ENCODE assay signal across 9 mouse cellular contexts in genomic region chr9:63133659-63134058, GRCm38 (mm10). TPM values are rescaled to one million over a fixed set of nuclear protein-coding genes. Genes with fewer than 3 reads are reported as not detected.
A peak's percentile ranks its signal among the peaks of the same experiment; 100 is the strongest.
DNase-seq lines count a peak whose midpoint lies in the region; ATAC-seq and TF ChIP-seq lines count a peak whose summit lies in the region.
"Had no signal": no experiment of that assay in that cellular context is flagged by ENCODE, and none has a peak within 500 bp of the region (broad histone marks: within the 10 kb centered on the region; RNA-seq: fewer than 3 reads in every experiment).

No protein-coding gene starts in this region.

- 7% methylated on average over 6 of the region's 6 CpGs for WGBS in lung, adult 2 months
- 13% methylated on average over 6 of the region's 6 CpGs for WGBS in embryonic facial prominence, embryonic 14.5 days
- WGBS in intestine, postnatal 0 days = 8% methylated on average over 6 of the region's 6 CpGs
- WGBS in neural tube, embryonic 14.5 days = 15% methylated on average over 6 of the region's 6 CpGs

- no peak for TF ChIP-seq POLR2A in lung, adult 2 months (IDR thresholded peaks at IDR 0.05; ENCODE audit: borderline replicate concordance, extremely low read depth, low read depth, low read length)

- H3K36me3 ChIP-seq in embryonic facial prominence, embryonic 14.5 days (ENCODE audit: control insufficient read depth, insufficient read depth, low read length) = no peaks in the 10 kb centered on the region
- H3K36me3 ChIP-seq in intestine, postnatal 0 days (ENCODE audit: control insufficient read depth, insufficient read depth) = no peaks in the 10 kb centered on the region
- H3K36me3 ChIP-seq in neural tube, embryonic 14.5 days (ENCODE audit: control insufficient read depth, insufficient read depth, low read length) = no peaks in the 10 kb centered on the region

- peak overlapping the region; percentile 63 for H3K4me2 ChIP-seq in embryonic facial prominence, embryonic 14.5 days (ENCODE audit: low read depth, low read length)
- peak overlapping the region; percentile 84 for H3K4me2 ChIP-seq in intestine, postnatal 0 days (replicated peaks; ENCODE audit: low read depth)
- H3K4me2 ChIP-seq in neural tube, embryonic 14.5 days (ENCODE audit: low read depth, low read length) = peak overlapping the region; percentile 78

- H3K4me1 ChIP-seq in lung, adult 2 months (ENCODE audit: control insufficient read depth, insufficient read depth, low read length) = peaks cover 9% of the 10 kb centered on the region; the same call in 1 of the 2 replicates
- H3K4me1 ChIP-seq in embryonic facial prominence, embryonic 14.5 days (ENCODE audit: control insufficient read depth, insufficient read depth, low read length) = peaks cover 4% of the 10 kb centered on the region; the same call in 1 of the 2 replicates
- no peaks in the 10 kb centered on the region for H3K4me1 ChIP-seq in intestine, postnatal 0 days (replicated peaks; ENCODE audit: control insufficient read depth, insufficient read depth, low read length)
- H3K4me1 ChIP-seq in neural tube, embryonic 14.5 days (ENCODE audit: control insufficient read depth, insufficient read depth, low read length) = peaks cover 22% of the 10 kb centered on the region

- no peak for ATAC-seq in embryonic facial prominence, embryonic 14.5 days (ENCODE audit: low read depth)
- no peak for ATAC-seq in intestine, postnatal 0 days
- ATAC-seq in neural tube, embryonic 14.5 days (ENCODE audit: low read depth) = no peak

- no peak for DNase-seq in lung, adult 2 months
- no peak for DNase-seq in lung, postnatal 25 days (ENCODE audit: low spot score)
- DNase-seq in embryonic facial prominence, embryonic 14.5 days (ENCODE audit: low spot score) = no peak
- no peak for DNase-seq in right cerebral cortex, postnatal 36 days (ENCODE audit: low spot score in 2 of 2)
- no peak for DNase-seq in thymus, postnatal 14 days
- no peak for DNase-seq in urinary bladder, postnatal 25 days (ENCODE audit: low spot score)
- DNase-seq: right cerebral cortex, postnatal 4 days had no signal

- H3K9ac ChIP-seq in embryonic facial prominence, embryonic 14.5 days (ENCODE audit: low read depth, low read length) = peak overlapping the region; percentile 5; the same call in 1 of the 2 replicates
- H3K9ac ChIP-seq in intestine, postnatal 0 days (ENCODE audit: low read depth, low read length) = 0 out of 2 replicates have a peak overlapping the region, but pooled peaks have one; percentile 34
- peak overlapping the region; percentile 46; the same call in 1 of the 2 replicates for H3K9ac ChIP-seq in neural tube, embryonic 14.5 days (replicated peaks; ENCODE audit: low read depth, low read length)

- no peak for TF ChIP-seq CTCF in lung, adult 2 months (IDR thresholded peaks at IDR 0.05; ENCODE audit: insufficient read depth, low read length)
- TF ChIP-seq CTCF in intestine, postnatal 0 days (IDR thresholded peaks at IDR 0.05; ENCODE audit: low read depth) = no peak

- no peak overlapping the region for H3K27ac ChIP-seq in embryonic facial prominence, embryonic 14.5 days (replicated peaks; ENCODE audit: low read depth, low read length)
- H3K27ac ChIP-seq in intestine, postnatal 0 days (ENCODE audit: low read depth, low read length) = no peak overlapping the region
- H3K27ac ChIP-seq in neural tube, embryonic 14.5 days (ENCODE audit: low read depth, low read length) = no peak overlapping the region

- peaks cover 55% of the 10 kb centered on the region for H3K27me3 ChIP-seq in embryonic facial prominence, embryonic 14.5 days (replicated peaks; ENCODE audit: control insufficient read depth, insufficient read depth, low read length)
- peaks cover 49% of the 10 kb centered on the region for H3K27me3 ChIP-seq in intestine, postnatal 0 days (replicated peaks; ENCODE audit: control insufficient read depth, insufficient read depth, low read length)
- peaks cover 12% of the 10 kb centered on the region for H3K27me3 ChIP-seq in neural tube, embryonic 14.5 days (ENCODE audit: control insufficient read depth, insufficient read depth, low read length)

- H3K9me3 ChIP-seq in embryonic facial prominence, embryonic 14.5 days (ENCODE audit: control insufficient read depth, low read length) = no peaks in the 10 kb centered on the region
- no peaks in the 10 kb centered on the region for H3K9me3 ChIP-seq in intestine, postnatal 0 days (ENCODE audit: control insufficient read depth)
- no peaks in the 10 kb centered on the region for H3K9me3 ChIP-seq in neural tube, embryonic 14.5 days (ENCODE audit: control insufficient read depth, low read length)

- peak overlapping the region; percentile 57 for H3K4me3 ChIP-seq in lung, adult 2 months (replicated peaks; ENCODE audit: extremely low read depth, low read depth, low read length)
- peak overlapping the region; percentile 64 for H3K4me3 ChIP-seq in embryonic facial prominence, embryonic 14.5 days (ENCODE audit: low read depth, low read length)
- H3K4me3 ChIP-seq in intestine, postnatal 0 days (ENCODE audit: low read depth, low read length) = peak overlapping the region; percentile 62
- peak overlapping the region; percentile 54 for H3K4me3 ChIP-seq in neural tube, embryonic 14.5 days (ENCODE audit: low read depth, low read length)

RNA-seq across cellular contexts. Expression of gene Skor1, which starts 15.1 kb away (rescaled TPM):
- polyA plus RNA-seq in lung, adult 2 months (2012; rRNA removed) = 0.02 and 0.07 TPM in 2 replicates
- polyA plus RNA-seq in embryonic facial prominence, embryonic 14.5 days (2014; fragmentation: Nextera tagmentation; extraction: Ambion mirVana) = 0.04 TPM in 1 of 2 replicates, not detected in the other
- not detected in 2 replicates for polyA plus RNA-seq in intestine, postnatal 0 days (2015; fragmentation: Nextera tagmentation; extraction: Ambion mirVana)
- polyA plus RNA-seq in neural tube, embryonic 14.5 days (2014; fragmentation: Nextera tagmentation; extraction: Ambion mirVana) = 22.7 and 23.2 TPM in 2 replicates

Comparison
In these comparisons a context has a peak if more than half of its experiments do, and no peak if none do; other contexts are left out.
1. RNA of gene Skor1, which starts 15.1 kb away (polyA plus RNA-seq): 22.7 to 23.2 TPM in neural tube, embryonic 14.5 days; 0.04 TPM in embryonic facial prominence, embryonic 14.5 days, 0.02 to 0.07 TPM in lung, adult 2 months and not detected in intestine, postnatal 0 days; every median in the first group is over 10 times any median in the second.
2. Peak in every context shown above with its lines, with median percentiles within 50 percentile points of each other: H3K4me3 ChIP-seq, H3K4me2 ChIP-seq and H3K9ac ChIP-seq.